Mouse (Mus musculus): ENCODE measurements around the gene Inpp4b. TPM values are rescaled to one million over a fixed set of nuclear protein-coding genes. Genes with fewer than 3 reads are reported as not detected.

The Inpp4b gene
- 0.38 and 0.41 TPM in 2 replicates for polyA plus RNA-seq (2012; rRNA removed)

- Histone ChIP-seq H3K36me3 (ENCODE audit: control insufficient read depth, insufficient read depth, low read length) (no peaks in the 10 kb centered on the region), H3K4me3 (ENCODE audit: low read depth, low read length) (peak within 1 kb of the TSS; percentile 66), H3K4me1 (ENCODE audit: control insufficient read depth, insufficient read depth, insufficient read length, low read length) (no peaks in the 10 kb centered on the region), H3K27me3 (ENCODE audit: control insufficient read depth, insufficient read depth, low read length) (no peaks in the 10 kb centered on the region; the same call in 1 of the 2 replicates), H3K27ac (ENCODE audit: insufficient read depth, low read depth, low read length) (no peak within 1 kb of the TSS)
- WGBS = 1% methylated on average over 46 of the region's 46 CpGs
- no peak for TF ChIP-seq CTCF (IDR thresholded peaks at IDR 0.05; ENCODE audit: extremely low read depth, insufficient read length, insufficient replicate concordance, low read depth, low read length)
- TF ChIP-seq POLR2A (IDR thresholded peaks at IDR 0.05; ENCODE audit: low read depth, low read length) = no peak
Measured at GRCm38 (mm10) chr8:81342236-81342998, at the start of gene Inpp4b. Inpp4b (plus strand) TSS chr8:81342556.

- no peak overlapping the region for H3K27ac ChIP-seq (ENCODE audit: insufficient read depth, low read depth, low read length)
- H3K27me3 ChIP-seq (ENCODE audit: control insufficient read depth, insufficient read depth, low read length) = no peaks in the 10 kb centered on the region; the same call in 1 of the 2 replicates
- WGBS = 69% methylated on average over 2 of the region's 2 CpGs
- no peak overlapping the region for H3K4me3 ChIP-seq (ENCODE audit: low read depth, low read length)
- TF ChIP-seq POLR2A (IDR thresholded peaks at IDR 0.05; ENCODE audit: low read depth, low read length) (no peak), CTCF (IDR thresholded peaks at IDR 0.05; ENCODE audit: extremely low read depth, insufficient read length, insufficient replicate concordance, low read depth, low read length) (no peak)
- H3K36me3 ChIP-seq (ENCODE audit: control insufficient read depth, insufficient read depth, low read length) = no peaks in the 10 kb centered on the region
- H3K4me1 ChIP-seq (ENCODE audit: control insufficient read depth, insufficient read depth, insufficient read length, low read length) = no peaks in the 10 kb centered on the region
Measured at GRCm38 (mm10) chr8:81335250-81335649, 7.1 kb upstream of the Inpp4b start.

- 40% methylated on average over 5 of the region's 5 CpGs for WGBS
- Histone ChIP-seq H3K4me3 (ENCODE audit: low read depth, low read length) (no peak overlapping the region), H3K4me1 (ENCODE audit: control insufficient read depth, insufficient read depth, insufficient read length, low read length) (no peaks in the 10 kb centered on the region), H3K36me3 (ENCODE audit: control insufficient read depth, insufficient read depth, low read length) (no peaks in the 10 kb centered on the region), H3K27ac (ENCODE audit: insufficient read depth, low read depth, low read length) (no peak overlapping the region), H3K27me3 (ENCODE audit: control insufficient read depth, insufficient read depth, low read length) (no peaks in the 10 kb centered on the region; the same call in 1 of the 2 replicates)
- no peak for TF ChIP-seq CTCF (IDR thresholded peaks at IDR 0.05; ENCODE audit: extremely low read depth, insufficient read length, insufficient replicate concordance, low read depth, low read length)
- TF ChIP-seq POLR2A (IDR thresholded peaks at IDR 0.05; ENCODE audit: low read depth, low read length) = no peak
Measured at GRCm38 (mm10) chr8:81341191-81341590, 1.2 kb upstream of the Inpp4b start.

GRCm38 (mm10) chr8:81341591-81342235, 643 bp upstream of the Inpp4b start:
- WGBS = 1% methylated on average over 20 of the region's 23 CpGs
- no peak overlapping the region for H3K27ac ChIP-seq (ENCODE audit: insufficient read depth, low read depth, low read length)
- TF ChIP-seq CTCF (IDR thresholded peaks at IDR 0.05; ENCODE audit: extremely low read depth, insufficient read length, insufficient replicate concordance, low read depth, low read length) (no peak), POLR2A (IDR thresholded peaks at IDR 0.05; ENCODE audit: low read depth, low read length) (no peak)
- H3K27me3 ChIP-seq (ENCODE audit: control insufficient read depth, insufficient read depth, low read length) = no peaks in the 10 kb centered on the region; the same call in 1 of the 2 replicates
- H3K4me3 ChIP-seq (ENCODE audit: low read depth, low read length) = peak overlapping the region; percentile 66
- no peaks in the 10 kb centered on the region for H3K36me3 ChIP-seq (ENCODE audit: control insufficient read depth, insufficient read depth, low read length)
- H3K4me1 ChIP-seq (ENCODE audit: control insufficient read depth, insufficient read depth, insufficient read length, low read length) = no peaks in the 10 kb centered on the region

- WGBS = 42% methylated on average over 3 of the region's 3 CpGs
- Histone ChIP-seq H3K27me3 (ENCODE audit: control insufficient read depth, insufficient read depth, low read length) (no peaks in the 10 kb centered on the region; the same call in 1 of the 2 replicates), H3K27ac (ENCODE audit: insufficient read depth, low read depth, low read length) (no peak overlapping the region), H3K4me1 (ENCODE audit: control insufficient read depth, insufficient read depth, insufficient read length, low read length) (no peaks in the 10 kb centered on the region), H3K36me3 (ENCODE audit: control insufficient read depth, insufficient read depth, low read length) (no peaks in the 10 kb centered on the region), H3K4me3 (ENCODE audit: low read depth, low read length) (peak overlapping the region; percentile 66)
- no peak for TF ChIP-seq POLR2A (IDR thresholded peaks at IDR 0.05; ENCODE audit: low read depth, low read length)
- TF ChIP-seq CTCF (IDR thresholded peaks at IDR 0.05; ENCODE audit: extremely low read depth, insufficient read length, insufficient replicate concordance, low read depth, low read length) = no peak
Measured at GRCm38 (mm10) chr8:81342999-81343302, 595 bp downstream of the Inpp4b start.

GRCm38 (mm10) chr8:81345170-81345697, 2.9 kb downstream of the Inpp4b start:
- TF ChIP-seq CTCF (IDR thresholded peaks at IDR 0.05; ENCODE audit: extremely low read depth, insufficient read length, insufficient replicate concordance, low read depth, low read length) (no peak), POLR2A (IDR thresholded peaks at IDR 0.05; ENCODE audit: low read depth, low read length) (no peak)
- 67% methylated on average over 2 of the region's 2 CpGs for WGBS
- no peaks in the 10 kb centered on the region for H3K27me3 ChIP-seq (ENCODE audit: control insufficient read depth, insufficient read depth, low read length)
- H3K4me1 ChIP-seq (ENCODE audit: control insufficient read depth, insufficient read depth, insufficient read length, low read length) = no peaks in the 10 kb centered on the region
- no peaks in the 10 kb centered on the region for H3K36me3 ChIP-seq (ENCODE audit: control insufficient read depth, insufficient read depth, low read length)
- H3K4me3 ChIP-seq (ENCODE audit: low read depth, low read length) = no peak overlapping the region
- H3K27ac ChIP-seq (ENCODE audit: insufficient read depth, low read depth, low read length) = no peak overlapping the region

- Histone ChIP-seq H3K27ac (ENCODE audit: insufficient read depth, low read depth, low read length) (no peak overlapping the region), H3K4me3 (ENCODE audit: low read depth, low read length) (no peak overlapping the region), H3K4me1 (ENCODE audit: control insufficient read depth, insufficient read depth, insufficient read length, low read length) (no peaks in the 10 kb centered on the region), H3K27me3 (ENCODE audit: control insufficient read depth, insufficient read depth, low read length) (no peaks in the 10 kb centered on the region), H3K36me3 (ENCODE audit: control insufficient read depth, insufficient read depth, low read length) (no peaks in the 10 kb centered on the region)
- TF ChIP-seq POLR2A (IDR thresholded peaks at IDR 0.05; ENCODE audit: low read depth, low read length) (no peak), CTCF (IDR thresholded peaks at IDR 0.05; ENCODE audit: extremely low read depth, insufficient read length, insufficient replicate concordance, low read depth, low read length) (no peak)
- 79% methylated on average over 1 of the region's 1 CpGs for WGBS
Measured at GRCm38 (mm10) chr8:81349452-81349851, 7.1 kb downstream of the Inpp4b start.

Data from small intestine, adult 2 months (tissue).